Mouse (Mus musculus): ENCODE measurements around the gene Ring1. TPM values are rescaled to one million over a fixed set of nuclear protein-coding genes. Genes with fewer than 3 reads are reported as not detected.

Gene Ring1
- total and polyA plus RNA-seq, 2 experiments from 2014 or later: 19.1 to 19.2 TPM

DNA sequence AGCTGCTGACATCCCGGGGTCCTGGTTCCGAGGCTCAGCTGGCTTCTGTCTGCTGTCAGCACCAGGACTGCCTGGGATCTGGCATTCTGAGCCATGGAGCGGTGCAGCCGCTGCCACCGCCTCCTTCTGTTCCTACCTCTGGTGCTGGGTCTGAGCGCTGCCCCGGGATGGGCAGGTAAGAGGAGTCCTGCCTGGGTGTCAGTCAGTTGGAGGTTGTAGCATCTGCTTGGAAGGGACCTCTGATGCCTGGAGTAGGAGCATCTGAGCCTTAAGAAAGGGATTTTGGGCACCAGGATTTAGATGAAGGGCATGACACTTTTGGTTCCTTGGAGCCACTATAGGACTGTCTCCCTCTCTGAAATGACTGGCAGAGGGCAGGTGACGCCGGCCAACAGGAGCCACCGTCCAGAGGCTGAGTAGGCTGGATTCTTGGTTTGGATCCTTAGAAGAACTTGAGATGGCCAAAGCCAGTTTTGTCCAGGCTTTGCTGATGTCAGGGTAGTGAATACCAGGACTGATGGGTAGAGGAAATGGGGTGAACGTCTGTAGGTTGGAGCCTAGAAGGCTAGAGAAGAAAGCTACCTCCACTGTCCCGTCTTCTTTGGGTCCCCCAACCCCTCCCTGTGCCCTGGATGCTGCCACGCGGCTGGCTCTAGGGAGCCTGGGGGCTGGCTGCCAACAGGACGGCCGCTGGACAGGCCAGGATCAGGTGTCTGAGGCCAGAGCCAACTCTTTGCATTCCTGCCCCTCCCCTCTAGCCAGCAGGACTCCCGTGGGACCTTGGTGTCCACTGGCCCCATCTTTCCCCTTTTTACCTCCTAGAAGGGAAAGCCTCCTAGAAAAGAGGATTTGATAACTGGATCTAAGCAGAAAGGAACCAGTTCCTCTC is 15.3 kb upstream of the Ring1 start:
- WGBS: 31% methylated on average over 17 of the region's 17 CpGs
- H3K27ac ChIP-seq: no peak overlapping the region
- H3K4me2 ChIP-seq (ENCODE audit: low read depth, low read length): peak overlapping the region; percentile 63
- H3K4me1 ChIP-seq (ENCODE audit: insufficient read depth, low read length): peaks cover 7% of the 10 kb centered on the region; the same call in 1 of the 2 replicates
- peak overlapping the region; percentile 28 for H3K4me3 ChIP-seq (ENCODE audit: low read length)
- H3K9ac ChIP-seq (replicated peaks; ENCODE audit: low read length): peak overlapping the region; percentile 17
- H3K27me3 ChIP-seq (ENCODE audit: insufficient read depth, low read length): no peaks in the 10 kb centered on the region
- H3K9me3 ChIP-seq (ENCODE audit: low read length): no peaks in the 10 kb centered on the region
- H3K36me3 ChIP-seq (ENCODE audit: insufficient read depth, low read length): peaks cover 26% of the 10 kb centered on the region
- no peak for ATAC-seq
- no peak for TF ChIP-seq CTCF (IDR thresholded peaks at IDR 0.05; ENCODE audit: low read depth)
- peak; percentile 43 for DNase-seq (ENCODE audit: low spot score)

DNA sequence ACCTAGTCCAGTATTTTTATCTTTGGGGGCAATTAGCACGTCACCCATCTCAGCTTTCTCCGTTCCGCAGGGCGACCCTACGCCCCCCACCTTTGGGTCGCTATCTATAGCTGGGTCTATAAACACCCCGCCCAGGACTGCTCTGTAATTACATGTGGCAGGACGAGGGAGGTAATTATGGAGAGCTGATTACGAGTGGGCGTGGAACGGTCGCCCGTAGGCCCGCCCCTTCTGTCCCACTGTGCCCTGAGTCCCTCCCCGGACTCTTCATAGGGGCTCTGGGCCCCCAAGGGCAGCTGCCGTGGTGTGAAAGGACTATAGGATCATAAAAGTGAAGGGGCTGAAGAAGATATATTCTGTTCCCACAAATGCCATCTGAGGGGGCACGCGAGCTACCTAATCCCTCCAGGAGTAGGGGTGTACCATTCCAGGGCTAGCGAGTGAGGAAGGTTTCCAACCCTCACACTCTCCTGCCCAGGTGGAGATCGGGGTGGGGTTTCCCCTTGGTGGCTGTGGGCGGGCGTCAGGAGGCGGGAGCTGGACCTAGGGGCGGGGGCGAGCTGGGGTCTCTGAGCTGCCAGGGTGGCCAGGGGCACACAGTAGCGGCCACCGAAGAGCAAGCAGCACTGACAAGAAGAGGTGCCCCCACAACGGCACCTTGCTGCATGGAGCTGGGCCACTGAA is 14.5 kb upstream of the Ring1 start, which contains the start of gene Col11a2:
TSS of gene Col11a2 (plus strand) at position 560 of the 684 bp plus-strand sequence.
- Histone ChIP-seq H3K9ac (replicated peaks; ENCODE audit: low read length) (peak within 1 kb of the TSS; percentile 17), H3K36me3 (ENCODE audit: insufficient read depth, low read length) (peaks cover 26% of the 10 kb centered on the region), H3K27me3 (ENCODE audit: insufficient read depth, low read length) (no peaks in the 10 kb centered on the region), H3K4me3 (ENCODE audit: low read length) (peak within 1 kb of the TSS; percentile 28), H3K9me3 (ENCODE audit: low read length) (no peaks in the 10 kb centered on the region), H3K27ac (no peak within 1 kb of the TSS; the same call in 1 of the 2 replicates), H3K4me2 (ENCODE audit: low read depth, low read length) (peak within 1 kb of the TSS; percentile 63), H3K4me1 (ENCODE audit: insufficient read depth, low read length) (peaks cover 7% of the 10 kb centered on the region; the same call in 1 of the 2 replicates)
- 12% methylated on average over 26 of the region's 28 CpGs for WGBS
- DNase-seq (ENCODE audit: low spot score) (peak; percentile 43), ATAC-seq (peak; percentile 48)
- TF ChIP-seq CTCF (IDR thresholded peaks at IDR 0.05; ENCODE audit: low read depth): peak; percentile 36

DNA sequence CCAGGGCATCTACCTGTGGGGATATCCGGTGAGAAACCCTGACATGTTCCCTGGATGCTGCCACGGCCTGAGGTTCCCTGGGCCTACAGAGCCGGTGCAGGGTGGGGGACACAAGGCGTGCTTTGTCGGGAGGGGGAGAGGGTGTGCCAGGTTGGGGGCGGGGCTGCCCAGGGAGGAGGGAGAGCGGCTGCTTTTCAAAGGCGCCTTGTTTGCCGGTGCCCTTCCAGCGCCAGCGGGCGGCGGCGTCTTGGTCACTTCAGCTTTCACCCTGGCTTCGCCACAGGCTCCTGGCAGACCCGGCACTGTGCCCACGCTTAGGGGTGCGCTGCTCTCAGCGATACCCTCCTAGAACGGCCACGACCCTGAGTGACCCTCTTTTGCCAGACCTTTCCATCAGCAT is 14.0 kb upstream of the Ring1 start:
- ATAC-seq (peak; percentile 19; the same call in 1 of the 2 replicates), DNase-seq (ENCODE audit: low spot score) (peak; percentile 62)
- peaks cover 26% of the 10 kb centered on the region for H3K36me3 ChIP-seq (ENCODE audit: insufficient read depth, low read length)
- H3K9me3 ChIP-seq (ENCODE audit: low read length): no peaks in the 10 kb centered on the region
- no peak overlapping the region; the same call in 1 of the 2 replicates for H3K27ac ChIP-seq
- H3K4me2 ChIP-seq (ENCODE audit: low read depth, low read length): peak overlapping the region; percentile 63
- peaks cover 7% of the 10 kb centered on the region; the same call in 1 of the 2 replicates for H3K4me1 ChIP-seq (ENCODE audit: insufficient read depth, low read length)
- WGBS: 23% methylated on average over 19 of the region's 21 CpGs
- no peaks in the 10 kb centered on the region for H3K27me3 ChIP-seq (ENCODE audit: insufficient read depth, low read length)
- H3K4me3 ChIP-seq (ENCODE audit: low read length): peak overlapping the region; percentile 28
- no peak for TF ChIP-seq CTCF (IDR thresholded peaks at IDR 0.05; ENCODE audit: low read depth)
- H3K9ac ChIP-seq (replicated peaks; ENCODE audit: low read length): peak overlapping the region; percentile 10; the same call in 1 of the 2 replicates

DNA sequence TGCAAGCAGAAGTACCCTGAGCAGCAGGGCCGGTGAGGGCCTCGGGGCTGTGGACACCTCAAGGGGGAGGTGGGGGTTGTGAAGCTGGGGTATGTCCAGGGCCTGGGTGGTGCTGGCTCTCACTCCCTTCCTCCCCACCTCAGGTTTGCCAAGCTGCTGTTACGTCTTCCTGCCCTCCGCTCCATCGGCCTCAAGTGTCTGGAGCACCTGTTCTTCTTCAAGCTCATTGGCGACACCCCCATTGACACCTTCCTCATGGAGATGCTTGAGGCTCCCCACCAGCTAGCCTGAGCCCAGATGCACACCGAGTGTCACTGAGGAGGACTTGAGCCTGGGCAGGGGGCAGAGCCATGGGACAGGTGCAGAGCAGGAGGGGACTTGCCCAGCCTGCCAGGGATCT is 12.8 kb upstream of the Ring1 start:
- no peak overlapping the region for H3K27ac ChIP-seq
- 91% methylated on average over 7 of the region's 7 CpGs for WGBS
- TF ChIP-seq CTCF (IDR thresholded peaks at IDR 0.05; ENCODE audit: low read depth): no peak
- no peak for DNase-seq (ENCODE audit: low spot score)
- no peak for ATAC-seq
- no peak overlapping the region for H3K9ac ChIP-seq (replicated peaks; ENCODE audit: low read length)
- H3K4me2 ChIP-seq (ENCODE audit: low read depth, low read length): no peak overlapping the region
- no peak overlapping the region for H3K4me3 ChIP-seq (ENCODE audit: low read length)
- H3K36me3 ChIP-seq (ENCODE audit: insufficient read depth, low read length): peaks cover 26% of the 10 kb centered on the region
- no peaks in the 10 kb centered on the region for H3K27me3 ChIP-seq (ENCODE audit: insufficient read depth, low read length)
- no peaks in the 10 kb centered on the region for H3K9me3 ChIP-seq (ENCODE audit: low read length)
- H3K4me1 ChIP-seq (ENCODE audit: insufficient read depth, low read length): peaks cover 7% of the 10 kb centered on the region

DNA sequence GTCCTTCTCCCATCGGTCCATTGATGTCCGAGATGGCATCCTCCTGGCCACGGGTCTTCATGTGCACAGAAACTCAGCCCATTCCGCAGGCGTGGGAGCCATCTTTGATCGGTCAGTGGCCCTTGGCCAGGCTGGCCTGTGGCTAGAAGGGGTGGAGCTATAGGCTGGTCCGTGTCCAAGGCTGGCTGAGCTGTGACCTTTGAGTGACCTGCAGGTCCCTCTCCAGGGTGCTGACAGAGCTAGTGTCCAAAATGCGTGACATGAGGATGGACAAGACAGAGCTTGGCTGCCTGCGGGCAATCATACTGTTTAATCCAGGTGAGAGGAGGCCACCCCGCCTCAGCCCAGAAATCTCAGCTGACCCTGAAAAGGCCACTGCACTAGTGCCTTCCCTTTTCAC is 12.2 kb upstream of the Ring1 start:
- H3K9ac ChIP-seq (replicated peaks; ENCODE audit: low read length): no peak overlapping the region
- H3K9me3 ChIP-seq (ENCODE audit: low read length): no peaks in the 10 kb centered on the region
- H3K27me3 ChIP-seq (ENCODE audit: insufficient read depth, low read length): no peaks in the 10 kb centered on the region
- no peak for DNase-seq (ENCODE audit: low spot score)
- peaks cover 26% of the 10 kb centered on the region for H3K36me3 ChIP-seq (ENCODE audit: insufficient read depth, low read length)
- H3K27ac ChIP-seq: no peak overlapping the region
- ATAC-seq: no peak
- H3K4me3 ChIP-seq (ENCODE audit: low read length): no peak overlapping the region
- 79% methylated on average over 10 of the region's 10 CpGs for WGBS
- peaks cover 7% of the 10 kb centered on the region for H3K4me1 ChIP-seq (ENCODE audit: insufficient read depth, low read length)
- H3K4me2 ChIP-seq (ENCODE audit: low read depth, low read length): no peak overlapping the region
- TF ChIP-seq CTCF (IDR thresholded peaks at IDR 0.05; ENCODE audit: low read depth): no peak

DNA sequence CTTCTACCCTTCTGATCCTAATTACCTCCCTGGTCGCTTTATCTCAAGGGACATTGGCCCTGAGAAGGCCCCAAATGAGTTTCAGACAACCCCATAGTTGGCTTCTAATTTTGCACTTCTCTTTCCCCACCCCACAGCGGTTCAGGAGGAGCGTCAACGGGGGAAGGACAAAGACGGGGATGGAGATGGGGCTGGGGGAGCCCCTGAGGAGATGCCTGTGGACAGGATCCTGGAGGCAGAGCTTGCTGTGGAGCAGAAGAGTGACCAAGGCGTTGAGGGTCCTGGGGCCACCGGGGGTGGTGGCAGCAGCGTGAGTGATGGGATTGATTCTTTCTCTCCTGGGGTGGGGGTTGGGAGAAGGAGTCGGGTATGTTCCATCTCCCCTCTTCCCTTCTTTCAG is 11.0 kb upstream of the Ring1 start:
- H3K9ac ChIP-seq (replicated peaks; ENCODE audit: low read length): no peak overlapping the region
- no peaks in the 10 kb centered on the region for H3K9me3 ChIP-seq (ENCODE audit: low read length)
- no peak overlapping the region for H3K27ac ChIP-seq
- peaks cover 26% of the 10 kb centered on the region for H3K36me3 ChIP-seq (ENCODE audit: insufficient read depth, low read length)
- ATAC-seq (no peak), DNase-seq (ENCODE audit: low spot score) (no peak)
- H3K27me3 ChIP-seq (ENCODE audit: insufficient read depth, low read length): no peaks in the 10 kb centered on the region
- no peak overlapping the region for H3K4me2 ChIP-seq (ENCODE audit: low read depth, low read length)
- H3K4me3 ChIP-seq (ENCODE audit: low read length): no peak overlapping the region
- 92% methylated on average over 9 of the region's 9 CpGs for WGBS
- peaks cover 11% of the 10 kb centered on the region for H3K4me1 ChIP-seq (ENCODE audit: insufficient read depth, low read length)
- TF ChIP-seq CTCF (IDR thresholded peaks at IDR 0.05; ENCODE audit: low read depth): no peak
